Comparison of ENCODE assay signal across 15 mouse cellular contexts in genomic region chr14:19735303-19735702, GRCm38 (mm10). TPM values are rescaled to one million over a fixed set of nuclear protein-coding genes. Genes with fewer than 3 reads are reported as not detected.
DNase-seq lines count a peak whose midpoint lies in the region; ATAC-seq lines count a peak whose summit lies in the region.
"Had no signal": no experiment of that assay in that cellular context is flagged by ENCODE, and none has a peak within 500 bp of the region (broad histone marks: within the 10 kb centered on the region; RNA-seq: fewer than 3 reads in every experiment).

No protein-coding gene starts in this region.

- H3K27me3 ChIP-seq in forebrain, embryonic 12.5 days = no peaks in the 10 kb centered on the region
- no peaks in the 10 kb centered on the region for H3K27me3 ChIP-seq in forebrain, embryonic 15.5 days
- no peaks in the 10 kb centered on the region for H3K27me3 ChIP-seq in lung, embryonic 15.5 days
- no peaks in the 10 kb centered on the region for H3K27me3 ChIP-seq in embryonic facial prominence, embryonic 10.5 days (replicated peaks; ENCODE audit: low read depth, poor library complexity, severe bottlenecking)
- H3K27me3 ChIP-seq in midbrain, embryonic 14.5 days (ENCODE audit: control insufficient read depth, insufficient read depth, low read length) = no peaks in the 10 kb centered on the region
- no peaks in the 10 kb centered on the region for H3K27me3 ChIP-seq in liver, embryonic 12.5 days (replicated peaks)
- H3K27me3 ChIP-seq: embryonic facial prominence, embryonic 15.5 days had no signal

- H3K36me3 ChIP-seq in forebrain, embryonic 12.5 days (replicated peaks) = no peaks in the 10 kb centered on the region
- no peaks in the 10 kb centered on the region for H3K36me3 ChIP-seq in forebrain, embryonic 15.5 days
- no peaks in the 10 kb centered on the region for H3K36me3 ChIP-seq in lung, embryonic 15.5 days
- H3K36me3 ChIP-seq in embryonic facial prominence, embryonic 10.5 days (replicated peaks) = no peaks in the 10 kb centered on the region
- no peaks in the 10 kb centered on the region for H3K36me3 ChIP-seq in midbrain, embryonic 14.5 days (ENCODE audit: control insufficient read depth, insufficient read depth, low read length)
- 0 out of 2 replicates have a peak, but pooled peaks cover 3% of the 10 kb centered on the region for H3K36me3 ChIP-seq in liver, embryonic 12.5 days
- H3K36me3 ChIP-seq: embryonic facial prominence, embryonic 15.5 days had no signal

- 29% methylated on average over 6 of the region's 6 CpGs for WGBS in forebrain, embryonic 12.5 days
- 17% methylated on average over 6 of the region's 6 CpGs for WGBS in forebrain, embryonic 15.5 days
- WGBS in lung, embryonic 15.5 days = 42% methylated on average over 6 of the region's 6 CpGs
- WGBS in embryonic facial prominence, embryonic 10.5 days = 41% methylated on average over 6 of the region's 6 CpGs
- 16% methylated on average over 6 of the region's 6 CpGs for WGBS in midbrain, embryonic 14.5 days
- 61% methylated on average over 6 of the region's 6 CpGs for WGBS in liver, embryonic 12.5 days (ENCODE audit: insufficient replicate concordance)

- no peaks in the 10 kb centered on the region for H3K9me3 ChIP-seq in forebrain, embryonic 12.5 days
- no peaks in the 10 kb centered on the region for H3K9me3 ChIP-seq in forebrain, embryonic 15.5 days
- H3K9me3 ChIP-seq in lung, embryonic 15.5 days = no peaks in the 10 kb centered on the region
- H3K9me3 ChIP-seq in embryonic facial prominence, embryonic 10.5 days = no peaks in the 10 kb centered on the region
- no peaks in the 10 kb centered on the region for H3K9me3 ChIP-seq in midbrain, embryonic 14.5 days (ENCODE audit: control insufficient read depth, low read length)
- no peaks in the 10 kb centered on the region for H3K9me3 ChIP-seq in liver, embryonic 12.5 days (replicated peaks)
- H3K9me3 ChIP-seq: embryonic facial prominence, embryonic 15.5 days had no signal

- no peak overlapping the region for H3K9ac ChIP-seq in forebrain, embryonic 12.5 days
- no peak overlapping the region for H3K9ac ChIP-seq in forebrain, embryonic 15.5 days (replicated peaks)
- no peak overlapping the region for H3K9ac ChIP-seq in lung, embryonic 15.5 days
- 0 out of 2 replicates have a peak overlapping the region, but pooled peaks have one; percentile 23 for H3K9ac ChIP-seq in midbrain, embryonic 14.5 days (replicated peaks; ENCODE audit: low read length)
- H3K9ac ChIP-seq in liver, embryonic 12.5 days = no peak overlapping the region
- H3K9ac ChIP-seq: embryonic facial prominence, embryonic 15.5 days had no signal

- no peak overlapping the region for H3K4me3 ChIP-seq in forebrain, embryonic 12.5 days (replicated peaks)
- H3K4me3 ChIP-seq in forebrain, embryonic 15.5 days = no peak overlapping the region
- no peak overlapping the region for H3K4me3 ChIP-seq in lung, embryonic 15.5 days
- H3K4me3 ChIP-seq in embryonic facial prominence, embryonic 10.5 days = no peak overlapping the region
- H3K4me3 ChIP-seq in midbrain, embryonic 14.5 days (replicated peaks; ENCODE audit: low read depth, low read length) = no peak overlapping the region
- no peak overlapping the region for H3K4me3 ChIP-seq in liver, embryonic 12.5 days
- H3K4me3 ChIP-seq: embryonic facial prominence, embryonic 15.5 days; layer of hippocampus, adult 2 months had no signal

- peak overlapping the region; percentile 47; the same call in 1 of the 2 replicates for H3K27ac ChIP-seq in forebrain, embryonic 12.5 days
- H3K27ac ChIP-seq in forebrain, embryonic 15.5 days (replicated peaks) = no peak overlapping the region
- H3K27ac ChIP-seq in lung, embryonic 15.5 days = peak overlapping the region; percentile 54
- peak overlapping the region; percentile 49; the same call in 1 of the 2 replicates for H3K27ac ChIP-seq in embryonic facial prominence, embryonic 10.5 days (replicated peaks)
- H3K27ac ChIP-seq in midbrain, embryonic 14.5 days (replicated peaks; ENCODE audit: low read depth, low read length) = 0 out of 2 replicates have a peak overlapping the region, but pooled peaks have one; percentile 37
- no peak overlapping the region for H3K27ac ChIP-seq in liver, embryonic 12.5 days
- H3K27ac ChIP-seq: embryonic facial prominence, embryonic 15.5 days; layer of hippocampus, adult 2 months; stomach, postnatal 0 days had no signal

- H3K4me2 ChIP-seq in forebrain, embryonic 12.5 days = no peak overlapping the region
- H3K4me2 ChIP-seq in forebrain, embryonic 15.5 days (replicated peaks) = no peak overlapping the region
- H3K4me2 ChIP-seq in lung, embryonic 15.5 days = no peak overlapping the region
- H3K4me2 ChIP-seq in midbrain, embryonic 14.5 days (ENCODE audit: low read length) = no peak overlapping the region
- H3K4me2 ChIP-seq in liver, embryonic 12.5 days = no peak overlapping the region
- H3K4me2 ChIP-seq: embryonic facial prominence, embryonic 15.5 days had no signal

- DNase-seq in lung, postnatal 10 days = no peak
- no peak for DNase-seq in embryonic facial prominence, embryonic 10.5 days (ENCODE audit: low spot score)
- peak; percentile 35 for DNase-seq in midbrain, embryonic 14.5 days
- no peak for DNase-seq in ovary, postnatal 14 days (ENCODE audit: low spot score)
- DNase-seq: adrenal gland, postnatal 10 days; B cell, adult 2 months; cerebellum, postnatal 36 days; thymus, postnatal 25 days had no signal

- no peak for ATAC-seq in forebrain, embryonic 12.5 days (ENCODE audit: low FRiP score)
- ATAC-seq in forebrain, embryonic 15.5 days (replicated peaks) = no peak
- no peak for ATAC-seq in lung, embryonic 15.5 days (ENCODE audit: borderline replicate concordance, extremely low read depth, low FRiP score, low TSS enrichment)
- ATAC-seq in midbrain, embryonic 14.5 days (ENCODE audit: low FRiP score, low TSS enrichment) = no peak
- no peak for ATAC-seq in liver, embryonic 12.5 days

- peaks cover 25% of the 10 kb centered on the region for H3K4me1 ChIP-seq in forebrain, embryonic 12.5 days
- H3K4me1 ChIP-seq in forebrain, embryonic 15.5 days = peaks cover 29% of the 10 kb centered on the region
- peaks cover 41% of the 10 kb centered on the region for H3K4me1 ChIP-seq in lung, embryonic 15.5 days
- peaks cover 17% of the 10 kb centered on the region for H3K4me1 ChIP-seq in embryonic facial prominence, embryonic 10.5 days
- H3K4me1 ChIP-seq in midbrain, embryonic 14.5 days (ENCODE audit: control insufficient read depth, insufficient read depth, low read length) = peaks cover 7% of the 10 kb centered on the region; the same call in 1 of the 2 replicates
- H3K4me1 ChIP-seq in liver, embryonic 12.5 days = peaks cover 17% of the 10 kb centered on the region; the same call in 1 of the 2 replicates

RNA-seq across cellular contexts. Expression of gene Nid2, which starts 15.8 kb away (rescaled TPM):
- polyA plus RNA-seq in forebrain, embryonic 12.5 days (2016; fragmentation: Nextera tagmentation; extraction: Ambion mirVana) = 37.9 and 39.4 TPM in 2 replicates
- polyA plus RNA-seq in forebrain, embryonic 15.5 days (2015; fragmentation: Nextera tagmentation; extraction: Ambion mirVana) = 22.2 and 29.9 TPM in 2 replicates
- polyA plus RNA-seq in lung, embryonic 15.5 days (2015; fragmentation: Nextera tagmentation; extraction: Ambion mirVana) = 108 TPM in 2 replicates
- 57.7 and 61.8 TPM in 2 replicates for polyA plus RNA-seq in embryonic facial prominence, embryonic 10.5 days (2016; fragmentation: Nextera tagmentation; extraction: Ambion mirVana)
- 8.5 and 48.3 TPM in 2 replicates for polyA plus RNA-seq in midbrain, embryonic 14.5 days (2014; fragmentation: Nextera tagmentation; extraction: Ambion mirVana)
- 24.1 and 24.2 TPM in 2 replicates for polyA plus RNA-seq in liver, embryonic 12.5 days (2016; fragmentation: Nextera tagmentation; extraction: Ambion mirVana)

Comparison
In these comparisons a context has a peak if more than half of its experiments do, and no peak if none do; other contexts are left out.
1. H3K27ac ChIP-seq: peak in forebrain, embryonic 12.5 days (single experiment), lung, embryonic 15.5 days (single experiment), embryonic facial prominence, embryonic 10.5 days (single experiment) and midbrain, embryonic 14.5 days (single experiment); none in forebrain, embryonic 15.5 days (single experiment) and liver, embryonic 12.5 days (single experiment).